Mouse (Mus musculus) T-helper 17 cell (primary cell): Measurements from ENCODE around the gene Ints13.

Experiments
- in situ Hi-C, 2 experiments: fragments of 300-600 bp; cut with MboI, MseI; formaldehyde crosslinking; loops; 1 replicate in 1 of 2; 2 replicates in 1 of 2; pipeline ENCODE4 v1.15.1; 2025; ENCODE audit warnings: high pct_unique_total_duplicates in 2 of 2

Gene Ints13

DNA sequence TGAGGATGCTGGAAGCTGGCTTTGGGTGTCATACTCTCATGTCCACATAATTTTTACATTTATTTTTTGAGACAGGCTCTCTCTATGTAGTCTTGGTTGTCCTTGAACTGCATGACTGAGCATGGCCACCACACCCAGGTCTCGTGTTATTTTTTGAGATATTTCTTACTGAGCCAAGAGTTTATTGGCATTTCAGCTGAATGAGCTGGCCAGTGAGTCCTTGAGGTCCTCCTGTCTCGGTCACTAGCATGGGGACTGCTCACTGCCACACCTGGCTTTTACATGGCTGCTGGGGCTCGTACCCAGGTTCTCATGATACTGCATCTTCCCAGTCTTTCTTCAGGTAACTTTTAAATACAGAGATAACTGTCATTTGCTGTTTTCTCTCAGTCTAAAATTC, 37.2 kb downstream of the Ints13 start:
- in situ Hi-C loops = no loop called here

DNA sequence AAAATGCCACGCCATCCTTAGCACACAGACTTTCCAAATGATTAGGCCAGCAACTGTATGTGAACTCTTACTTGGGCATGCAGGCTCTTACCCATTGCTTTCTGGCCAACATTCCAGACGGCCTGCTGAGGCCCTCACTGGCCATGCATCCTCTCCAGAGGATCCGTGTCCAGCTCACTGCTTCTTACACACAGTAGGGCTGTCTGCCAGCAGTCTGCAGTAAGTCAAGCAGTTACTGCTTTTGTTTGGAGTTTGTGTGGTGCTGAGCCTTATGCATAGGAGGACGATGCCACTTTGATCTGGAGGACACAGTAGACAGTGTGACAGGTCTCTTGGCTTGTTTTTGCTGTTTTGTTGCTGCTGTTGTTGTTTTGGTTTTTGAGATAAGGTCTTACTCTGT, 39.0 kb downstream of the Ints13 start:
- in situ Hi-C loops = no loop called here

GRCm38 (mm10) chr6:146538071-146538470, 39.6 kb downstream of the Ints13 start:
- in situ Hi-C loops = no loop called here

GRCm38 (mm10) chr6:146537111-146537510, 40.5 kb downstream of the Ints13 start:
- in situ Hi-C loops = no loop called here

DNA sequence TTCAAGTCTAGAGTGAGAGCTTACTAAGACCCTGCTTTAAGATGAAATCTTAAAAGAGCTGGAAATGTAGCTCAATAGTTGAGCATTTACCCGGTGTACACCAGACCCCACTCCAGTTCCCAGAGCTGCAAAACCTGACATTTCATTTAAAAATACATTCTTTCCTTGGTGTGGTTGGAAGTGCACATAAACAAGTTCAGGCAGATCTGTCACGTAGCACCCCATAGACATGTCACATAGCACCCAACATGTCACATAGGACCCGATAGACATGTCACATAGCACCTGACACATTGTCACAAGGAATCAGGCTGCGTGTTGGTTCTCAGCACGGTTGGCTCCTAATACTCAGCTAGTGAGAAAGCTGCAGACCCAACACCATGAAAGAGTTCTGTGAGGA, 42.1 kb downstream of the Ints13 start:
- in situ Hi-C loops = no loop called here

DNA sequence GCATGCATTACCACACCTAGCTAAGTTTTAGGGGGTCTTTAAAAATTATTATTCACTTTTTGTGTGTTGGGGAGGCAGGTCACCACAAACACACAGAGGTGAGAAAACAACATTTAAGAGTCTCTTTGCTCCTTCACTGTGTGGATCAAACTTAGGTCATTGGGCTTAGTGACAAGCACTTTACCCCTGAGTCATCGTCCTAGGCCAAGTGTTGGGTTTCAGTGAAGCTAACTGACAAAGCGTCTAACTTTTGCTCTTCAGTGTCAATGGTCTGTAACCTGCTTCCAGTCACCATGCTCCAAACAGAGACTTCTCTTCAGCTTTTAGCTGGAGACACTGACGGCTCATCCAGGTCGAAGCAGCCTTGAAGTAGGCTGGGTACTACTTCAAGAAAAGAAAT, 44.5 kb downstream of the Ints13 start:
- in situ Hi-C loops = no loop called here

- in situ Hi-C loops = no loop called here
Measured at GRCm38 (mm10) chr6:146530769-146531168, 46.9 kb downstream of the Ints13 start.

- in situ Hi-C loops = no loop called here
Measured at GRCm38 (mm10) chr6:146530363-146530762, 47.3 kb downstream of the Ints13 start.

GRCm38 (mm10) chr6:146527537-146527936, 50.1 kb downstream of the Ints13 start:
- in situ Hi-C loops = no loop called here

- in situ Hi-C loops = no loop called here
Measured at GRCm38 (mm10) chr6:146525500-146525899, 52.1 kb downstream of the Ints13 start.

DNA sequence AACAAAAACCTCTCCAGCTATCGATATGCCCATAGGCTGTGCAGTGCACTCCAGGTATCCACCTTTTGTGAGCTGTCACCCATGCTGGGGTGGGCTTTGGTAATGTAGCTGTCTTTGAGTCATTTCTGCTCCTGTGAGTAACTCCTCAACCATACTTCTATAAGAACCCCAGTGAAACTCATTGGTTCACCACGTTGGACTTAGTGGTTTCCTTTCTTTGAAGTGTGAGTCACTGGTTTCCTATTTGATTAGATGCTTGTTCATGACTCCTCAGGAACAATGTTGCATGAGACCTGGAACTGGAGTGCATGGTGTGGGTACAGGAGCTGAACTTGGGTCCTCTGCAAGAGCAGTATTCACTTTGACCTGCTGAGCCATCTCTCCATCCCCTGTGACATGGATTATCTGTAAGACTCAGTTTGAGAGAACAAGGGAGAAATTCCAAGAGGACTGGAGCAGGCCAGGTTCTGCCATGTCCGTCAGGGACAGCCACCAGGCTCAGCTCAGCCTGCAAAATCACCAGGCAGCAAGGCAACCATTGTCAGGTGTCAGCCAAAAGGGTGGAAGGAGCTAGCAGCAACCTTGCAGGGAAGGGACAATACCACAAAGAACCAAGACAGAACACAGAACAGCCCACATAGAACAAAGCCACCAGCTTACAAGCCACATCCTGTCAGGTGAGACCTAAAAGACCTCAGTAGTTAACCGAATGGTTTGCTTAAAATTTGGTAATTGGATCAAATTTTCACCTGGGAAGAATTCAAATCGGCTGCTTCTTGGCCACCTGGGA, 56.0 kb downstream of the Ints13 start:
- in situ Hi-C loops = no loop called here

GRCm38 (mm10) chr6:146519019-146519418, 58.6 kb downstream of the Ints13 start:
- in situ Hi-C loops = no loop called here

- in situ Hi-C loops = no loop called here
Measured at GRCm38 (mm10) chr6:146515936-146516335, 61.7 kb downstream of the Ints13 start.

GRCm38 (mm10) chr6:146514531-146514948, 63.1 kb downstream of the Ints13 start:
- in situ Hi-C loops = loop anchor here in 1 of 2 experiments (5.0 kb wide), 1 partner anchor 537 kb away; no protein-coding TSS in a partner anchor

DNA sequence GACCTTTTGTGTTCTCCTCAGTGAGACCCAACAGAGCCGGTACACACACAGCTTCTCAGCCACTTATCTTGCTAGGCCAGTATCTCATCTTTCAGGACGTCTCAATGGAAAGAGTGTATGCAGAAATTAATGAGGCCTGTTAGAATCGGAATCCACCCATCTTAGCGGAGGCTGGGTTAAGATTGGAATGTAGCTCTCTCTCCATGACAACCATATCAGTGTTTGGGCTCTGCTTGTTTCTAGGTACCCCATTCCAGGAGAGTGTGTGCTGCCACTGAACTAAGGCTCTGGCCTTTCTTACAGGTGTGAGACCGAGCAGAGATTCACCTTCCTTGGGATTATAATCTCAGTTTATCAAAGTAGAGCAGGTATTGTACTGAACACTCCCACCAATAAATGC, 63.7 kb downstream of the Ints13 start:
- in situ Hi-C loops = loop anchor here in 1 of 2 experiments (5.0 kb wide), 1 partner anchor 537 kb away; no protein-coding TSS in a partner anchor

DNA sequence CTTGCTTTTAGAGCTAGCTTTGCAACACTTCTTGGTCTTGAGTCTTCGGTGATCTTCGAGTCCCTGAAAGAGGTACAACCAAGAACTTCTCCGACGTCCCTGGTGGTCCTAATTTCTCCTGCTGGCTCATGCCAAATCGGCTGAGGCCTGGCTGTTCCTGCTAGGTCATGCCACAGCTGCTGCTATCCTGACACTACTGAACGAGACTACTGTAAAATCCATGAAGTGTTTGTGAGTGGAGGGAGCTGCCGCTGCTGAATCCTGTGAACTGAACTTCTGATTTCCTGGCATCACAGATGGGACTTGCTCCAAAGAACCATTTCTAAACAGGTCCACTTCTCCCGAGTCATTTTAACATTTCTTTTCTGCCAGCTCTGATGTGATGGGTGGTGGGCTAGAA, 64.3 kb downstream of the Ints13 start:
- in situ Hi-C loops = loop anchor here in 1 of 2 experiments (5.0 kb wide), 1 partner anchor 536 kb away; no protein-coding TSS in a partner anchor

DNA sequence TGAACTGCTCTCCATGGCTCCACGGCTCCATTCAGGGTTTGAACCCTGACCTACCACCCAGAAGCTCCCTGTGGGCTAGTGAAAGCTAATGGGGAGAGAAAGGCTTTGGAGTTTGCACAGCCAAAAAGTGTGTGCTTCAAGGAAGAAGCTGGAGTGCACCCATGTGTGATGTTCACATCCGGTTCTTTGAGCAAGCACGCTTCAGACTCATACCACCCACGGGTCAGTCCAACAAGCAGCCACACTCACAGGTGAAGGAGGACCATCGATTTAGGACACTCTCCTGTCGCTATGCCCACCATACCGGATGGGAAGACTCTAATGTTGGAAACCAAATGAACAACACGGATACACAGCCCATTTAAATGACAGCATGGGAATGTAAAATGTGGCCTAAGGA, 66.1 kb downstream of the Ints13 start:
- in situ Hi-C loops = loop anchor here in 1 of 2 experiments (5.0 kb wide), 1 partner anchor 534 kb away; no protein-coding TSS in a partner anchor

GRCm38 (mm10) chr6:146509891-146510290, 67.7 kb downstream of the Ints13 start:
- in situ Hi-C loops = loop anchor here in 1 of 2 experiments (5.0 to 10.0 kb wide), 2 partner anchors 505 to 533 kb away; no protein-coding TSS in a partner anchor

DNA sequence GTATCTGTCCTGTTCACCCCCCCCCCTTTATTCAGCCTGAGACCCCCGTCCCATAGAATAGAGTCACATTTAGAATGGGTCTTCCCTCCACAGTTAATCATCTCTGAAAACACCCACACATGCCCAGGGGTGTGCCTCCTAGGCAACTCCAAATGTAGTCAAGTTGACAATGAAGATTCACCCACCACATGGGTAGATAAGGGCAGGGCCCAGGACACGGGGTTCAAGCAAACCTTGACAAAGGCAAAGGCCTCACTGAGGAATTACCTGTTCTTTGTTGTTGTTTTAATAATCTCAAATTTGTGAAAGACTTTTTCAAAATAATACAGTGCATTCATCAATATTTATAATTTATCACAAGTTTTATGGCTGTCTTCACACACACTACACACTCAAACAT, 73.2 kb downstream of the Ints13 start:
- in situ Hi-C loops = loop anchor here in 1 of 2 experiments (10.0 kb wide), 1 partner anchor 500 kb away; no protein-coding TSS in a partner anchor

- in situ Hi-C loops = loop anchor here in 1 of 2 experiments (10.0 kb wide), 1 partner anchor 498 kb away; no protein-coding TSS in a partner anchor
Measured at GRCm38 (mm10) chr6:146502856-146503255, 74.8 kb downstream of the Ints13 start.

GRCm38 (mm10) chr6:146501866-146502804, 75.5 kb downstream of the Ints13 start, which contains the start of gene Itpr2:
TSS of gene Itpr2 (minus strand) at chr6:146502223.
- in situ Hi-C loops = loop anchor here in 1 of 2 experiments (10.0 kb wide), 1 partner anchor 497 kb away; no protein-coding TSS in a partner anchor
